Mouse (Mus musculus): ENCODE data around the gene AI837181. TPM values are rescaled to one million over a fixed set of nuclear protein-coding genes. Genes with fewer than 3 reads are reported as not detected.
"Not testable (repeated sequence)": the region's sequence is repeated elsewhere in the genome, so short reads cannot be mapped to it uniquely, and the experiment has no call there.

The AI837181 gene
- polyA plus RNA-seq, 1 experiment from 2014 or later, result 44.4 TPM

DNA sequence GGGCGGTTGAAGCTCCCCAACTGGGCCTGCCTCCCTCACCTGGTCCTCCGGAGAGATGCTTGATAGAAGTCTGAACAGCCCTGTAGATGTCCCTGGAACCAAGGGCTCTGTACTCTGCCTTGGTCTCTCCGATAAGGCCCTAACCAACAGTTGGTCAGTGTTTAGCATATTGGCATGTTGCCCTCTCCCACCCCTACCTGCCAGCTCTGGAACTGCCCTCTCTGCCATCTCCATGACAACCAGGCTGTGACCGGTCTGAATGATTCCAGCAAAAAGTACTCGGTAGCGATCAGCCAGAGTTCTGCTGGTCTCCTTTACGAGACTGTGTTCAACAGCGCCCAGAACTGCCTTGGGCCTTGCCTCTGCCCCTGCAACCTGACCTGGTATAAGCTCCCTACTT is 22.7 kb upstream of the AI837181 start, which contains the start of gene Tsga10ip:
TSS of gene Tsga10ip (minus strand) at position 234 of the 400 bp plus-strand sequence.
- no peaks in the 10 kb centered on the region for H3K9me3 ChIP-seq (replicated peaks)

GRCm38 (mm10) chr19:5405924-5406323 is 19.0 kb upstream of the AI837181 start:
- H3K9me3 ChIP-seq (replicated peaks), result no peaks in the 10 kb centered on the region
- peak overlapping the region; percentile 63 for H3K4me2 ChIP-seq
- peaks cover 15% of the 10 kb centered on the region for H3K4me1 ChIP-seq
- H3K27me3 ChIP-seq, result no peaks in the 10 kb centered on the region
- H3K36me3 ChIP-seq (ENCODE audit: poor library complexity, severe bottlenecking), result no peaks in the 10 kb centered on the region
- H3K4me3 ChIP-seq, result peak overlapping the region; percentile 38
- H3K27ac ChIP-seq, result peak overlapping the region; percentile 57
- no peak for ATAC-seq
- peak overlapping the region; percentile 56; the same call in 1 of the 2 replicates for H3K9ac ChIP-seq
- 30% methylated on average over 7 of the region's 7 CpGs for WGBS

More for the DNA sequence above, 22.7 kb upstream of the AI837181 start, which contains the start of gene Tsga10ip:
- no peak within 1 kb of the TSS for H3K4me3 ChIP-seq
- H3K9ac ChIP-seq, result peak within 1 kb of the TSS; percentile 21; the same call in 1 of the 2 replicates
- 77% methylated on average over 8 of the region's 8 CpGs for WGBS
- no peaks in the 10 kb centered on the region for H3K36me3 ChIP-seq (ENCODE audit: poor library complexity, severe bottlenecking)
- H3K4me1 ChIP-seq, result peaks cover 7% of the 10 kb centered on the region
- ATAC-seq, result no peak
- no peak within 1 kb of the TSS for H3K4me2 ChIP-seq
- no peaks in the 10 kb centered on the region for H3K27me3 ChIP-seq
- no peak within 1 kb of the TSS for H3K27ac ChIP-seq

- H3K9me3 ChIP-seq (replicated peaks); H3K27me3 ChIP-seq; H3K36me3 ChIP-seq (ENCODE audit: poor library complexity, severe bottlenecking): not testable (repeated sequence)
- Histone ChIP-seq H3K9ac (peak overlapping the region; percentile 70), H3K4me1 (peaks cover 15% of the 10 kb centered on the region), H3K4me2 (peak overlapping the region; percentile 79), H3K27ac (peak overlapping the region; percentile 79), H3K4me3 (peak overlapping the region; percentile 51)
- peak; percentile 87 for ATAC-seq
- 19% methylated on average over 25 of the region's 25 CpGs for WGBS
These were observed 18.3 kb upstream of the AI837181 start for GRCm38 (mm10) chr19:5406531-5407126.

- no peaks in the 10 kb centered on the region for H3K9me3 ChIP-seq (replicated peaks)
- peak overlapping the region; percentile 79 for H3K27ac ChIP-seq
- ATAC-seq, result peak; percentile 57
These were observed 17.8 kb upstream of the AI837181 start for GRCm38 (mm10) chr19:5407133-5407532.

GRCm38 (mm10) chr19:5408057-5409001 is 16.6 kb upstream of the AI837181 start:
- peak overlapping the region; percentile 79 for H3K4me2 ChIP-seq
- H3K27me3 ChIP-seq, result no peaks in the 10 kb centered on the region
- WGBS, result 90% methylated on average over 13 of the region's 13 CpGs
- H3K4me3 ChIP-seq, result no peak overlapping the region
- peaks cover 15% of the 10 kb centered on the region for H3K4me1 ChIP-seq
- no peak for ATAC-seq
- H3K9ac ChIP-seq, result no peak overlapping the region
- no peak overlapping the region for H3K27ac ChIP-seq
- no peaks in the 10 kb centered on the region for H3K9me3 ChIP-seq (replicated peaks)
- no peaks in the 10 kb centered on the region for H3K36me3 ChIP-seq (ENCODE audit: poor library complexity, severe bottlenecking)

More at GRCm38 (mm10) chr19:5407133-5407532, 17.8 kb upstream of the AI837181 start:
- H3K4me2 ChIP-seq, result peak overlapping the region; percentile 79
- peaks cover 15% of the 10 kb centered on the region for H3K4me1 ChIP-seq
- H3K36me3 ChIP-seq (ENCODE audit: poor library complexity, severe bottlenecking), result no peaks in the 10 kb centered on the region
- 16% methylated on average over 7 of the region's 7 CpGs for WGBS
- H3K27me3 ChIP-seq, result no peaks in the 10 kb centered on the region
- peak overlapping the region; percentile 51 for H3K4me3 ChIP-seq
- peak overlapping the region; percentile 70 for H3K9ac ChIP-seq

DNA sequence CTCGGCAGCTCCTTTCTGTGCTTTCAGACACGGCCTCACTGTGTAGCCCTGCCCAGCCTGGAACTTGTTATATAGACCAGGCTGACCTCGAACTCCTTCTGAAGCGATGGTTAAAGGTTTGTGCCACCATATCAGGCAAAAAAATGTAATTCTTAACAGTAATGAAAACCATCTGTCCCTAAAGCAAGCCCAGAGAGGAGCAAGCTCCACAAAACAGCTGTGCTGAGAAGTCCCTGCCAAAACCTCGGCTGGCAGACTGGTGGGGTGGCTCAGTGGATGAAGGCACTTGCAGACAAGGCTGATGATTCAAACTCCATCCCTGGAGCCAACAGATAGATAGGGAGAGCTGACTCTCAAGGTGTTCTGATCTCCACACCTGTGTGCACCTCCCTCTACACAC is 15.9 kb upstream of the AI837181 start:
- WGBS, result 89% methylated on average over 5 of the region's 5 CpGs
- no peaks in the 10 kb centered on the region for H3K27me3 ChIP-seq
- no peak for ATAC-seq

DNA sequence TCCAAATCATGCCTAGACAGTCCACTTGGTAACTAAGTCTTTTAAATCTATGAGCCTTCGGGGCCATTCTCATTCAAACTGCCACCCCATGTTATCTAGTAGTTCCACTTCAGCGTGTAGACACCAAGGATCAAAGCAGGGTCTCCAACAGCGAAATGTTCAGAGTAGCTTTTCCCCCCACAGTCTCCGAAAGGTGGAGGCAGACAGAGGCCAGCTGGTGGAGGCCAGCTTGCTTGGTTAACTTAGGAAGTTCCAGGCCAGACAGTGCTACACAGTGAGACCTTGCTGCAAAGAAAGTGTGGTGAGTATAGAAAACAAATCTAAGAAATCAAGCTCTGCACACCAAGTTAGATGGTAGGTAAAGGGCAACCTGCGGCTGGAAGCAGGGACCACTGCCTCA is 14.3 kb upstream of the AI837181 start:
- H3K4me3 ChIP-seq, result no peak overlapping the region
- H3K27ac ChIP-seq, result no peak overlapping the region
- H3K4me1 ChIP-seq, result peaks cover 15% of the 10 kb centered on the region
- no peaks in the 10 kb centered on the region for H3K27me3 ChIP-seq
- WGBS, result 88% methylated on average over 5 of the region's 5 CpGs
- H3K9me3 ChIP-seq (replicated peaks), result no peaks in the 10 kb centered on the region
- no peak overlapping the region for H3K4me2 ChIP-seq
- no peak for ATAC-seq
- H3K9ac ChIP-seq, result no peak overlapping the region
- H3K36me3 ChIP-seq (ENCODE audit: poor library complexity, severe bottlenecking), result no peaks in the 10 kb centered on the region

More for the DNA sequence above, 15.9 kb upstream of the AI837181 start:
- Histone ChIP-seq H3K9ac (no peak overlapping the region), H3K4me1 (peaks cover 15% of the 10 kb centered on the region), H3K9me3 (replicated peaks) (no peaks in the 10 kb centered on the region), H3K4me2 (no peak overlapping the region), H3K4me3 (no peak overlapping the region), H3K36me3 (ENCODE audit: poor library complexity, severe bottlenecking) (no peaks in the 10 kb centered on the region), H3K27ac (no peak overlapping the region)

DNA sequence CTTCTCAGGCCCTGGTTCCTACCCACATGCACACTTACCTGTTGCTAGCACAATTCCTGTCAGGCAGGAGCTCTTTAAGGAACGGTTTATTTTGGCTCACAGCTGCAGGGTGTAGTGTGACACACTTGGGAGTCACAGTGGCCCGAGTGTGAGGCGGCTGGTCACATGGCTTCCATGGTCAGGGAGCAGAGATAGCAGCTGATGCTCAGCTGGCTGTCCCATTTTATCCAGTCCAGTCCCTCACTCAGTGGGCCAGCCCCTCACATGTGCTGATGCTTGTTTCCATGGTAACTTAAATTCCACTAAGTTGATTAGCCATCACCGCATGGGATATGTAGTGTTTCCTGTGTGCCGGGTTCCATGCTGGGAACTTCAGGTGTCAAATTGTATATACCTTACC is 13.0 kb upstream of the AI837181 start:
- Histone ChIP-seq H3K4me1 (peaks cover 11% of the 10 kb centered on the region), H3K27ac (no peak overlapping the region), H3K4me3 (no peak overlapping the region), H3K36me3 (ENCODE audit: poor library complexity, severe bottlenecking) (no peaks in the 10 kb centered on the region), H3K27me3 (no peaks in the 10 kb centered on the region), H3K9me3 (replicated peaks) (no peaks in the 10 kb centered on the region), H3K9ac (no peak overlapping the region), H3K4me2 (no peak overlapping the region)
- 77% methylated on average over 5 of the region's 5 CpGs for WGBS
- no peak for ATAC-seq

- Histone ChIP-seq H3K27me3 (no peaks in the 10 kb centered on the region), H3K4me1 (no peaks in the 10 kb centered on the region; the same call in 1 of the 2 replicates), H3K9me3 (replicated peaks) (no peaks in the 10 kb centered on the region), H3K36me3 (ENCODE audit: poor library complexity, severe bottlenecking) (no peaks in the 10 kb centered on the region), H3K27ac (no peak overlapping the region), H3K4me2 (no peak overlapping the region), H3K9ac (no peak overlapping the region), H3K4me3 (no peak overlapping the region)
- ATAC-seq, result no peak
- 74% methylated on average over 4 of the region's 4 CpGs for WGBS
These were observed 11.1 kb upstream of the AI837181 start for GRCm38 (mm10) chr19:5413840-5414239.

GRCm38 (mm10) chr19:5414534-5414957 is 10.4 kb upstream of the AI837181 start:
- WGBS, result 69% methylated on average over 2 of the region's 2 CpGs
- Histone ChIP-seq H3K27me3 (no peaks in the 10 kb centered on the region), H3K4me3 (no peak overlapping the region), H3K4me2 (no peak overlapping the region), H3K36me3 (ENCODE audit: poor library complexity, severe bottlenecking) (peaks cover 1% of the 10 kb centered on the region; the same call in 1 of the 2 replicates), H3K9ac (no peak overlapping the region), H3K27ac (no peak overlapping the region), H3K4me1 (no peaks in the 10 kb centered on the region), H3K9me3 (replicated peaks) (no peaks in the 10 kb centered on the region)
- ATAC-seq, result no peak

GRCm38 (mm10) chr19:5418750-5419466 is 6.0 kb upstream of the AI837181 start:
- peaks cover 33% of the 10 kb centered on the region for H3K36me3 ChIP-seq (ENCODE audit: poor library complexity, severe bottlenecking)
- no peak overlapping the region for H3K4me3 ChIP-seq
- H3K27ac ChIP-seq, result no peak overlapping the region
- H3K4me2 ChIP-seq, result no peak overlapping the region
- H3K4me1 ChIP-seq, result peaks cover 13% of the 10 kb centered on the region
- H3K9me3 ChIP-seq (replicated peaks), result no peaks in the 10 kb centered on the region
- WGBS, result 94% methylated on average over 8 of the region's 8 CpGs
- ATAC-seq, result no peak
- no peak overlapping the region for H3K9ac ChIP-seq
- H3K27me3 ChIP-seq, result no peaks in the 10 kb centered on the region

Measured in forebrain, embryonic 13.5 days (tissue).